Mouse (Mus musculus): ENCODE measurements around the gene Ncoa7. TPM values are rescaled to one million over a fixed set of nuclear protein-coding genes. Genes with fewer than 3 reads are reported as not detected.

Gene Ncoa7
- polyA plus RNA-seq, 1 experiment from 2014 or later: 24.3 TPM

- DNase-seq (ENCODE audit: low read depth, low spot score): no peak
- H3K27me3 ChIP-seq: no peaks in the 10 kb centered on the region
- ATAC-seq: peak; percentile 65
- in situ Hi-C loops (cut with MboI; ENCODE audit: low pct_unique_long_range_greater_than_20kb): loop anchor here (25.0 kb wide), 2 partner anchors 400 to 1050 kb away; partner anchors contain the start of gene Rspo3
- TF ChIP-seq CTCF (IDR thresholded peaks at IDR 0.05): peak; percentile 29
- CTCF ChIA-PET: interaction anchor here (1.0 to 1.9 kb wide), 5 partner anchors 9 to 27 kb away, joined by 3 to 12 read pairs (median 5); partner anchors contain the start of gene Trmt11
- POLR2A ChIA-PET: no interaction called here
Observed at GRCm38 (mm10) chr10:30587037-30587436, 216.1 kb downstream of the Ncoa7 start.

GRCm38 (mm10) chr10:30585691-30586090, 217.4 kb downstream of the Ncoa7 start:
- POLR2A ChIA-PET: no interaction called here
- CTCF ChIA-PET: interaction anchor here (0.9 to 1.6 kb wide), 2 partner anchors 20 to 75 kb away, joined by 3 to 4 read pairs; no protein-coding TSS in a partner anchor

More at GRCm38 (mm10) chr10:30585691-30586090, 217.4 kb downstream of the Ncoa7 start:
- ATAC-seq (no peak), DNase-seq (ENCODE audit: low read depth, low spot score) (no peak)
- TF ChIP-seq CTCF (IDR thresholded peaks at IDR 0.05): no peak
- H3K27me3 ChIP-seq: no peaks in the 10 kb centered on the region
- in situ Hi-C loops (cut with MboI; ENCODE audit: low pct_unique_long_range_greater_than_20kb): loop anchor here (25.0 kb wide), 2 partner anchors 398 to 1048 kb away; partner anchors contain the start of gene Rspo3

Other genes with a start within 250 kb of the Ncoa7 start
- 11.6 TPM for gene Trmt11, start 202.6 kb downstream of the Ncoa7 start, polyA plus RNA-seq (2021)
- gene Hint3, start 173.7 kb downstream of the Ncoa7 start, polyA plus RNA-seq (2021): 19.0 TPM
- gene Hey2, start 39.5 kb upstream of the Ncoa7 start, polyA plus RNA-seq (2021): 0.13 TPM

All from Patski (cell line).